Mouse (Mus musculus): ENCODE data around the gene Zfp354a.
"Not testable (repeated sequence)": the region's sequence is repeated elsewhere in the genome, so short reads cannot be mapped to it uniquely, and the experiment has no call there.

The Zfp354a gene

GRCm38 (mm10) chr11:51059151-51059571 lies at the start of gene Zfp354a:
Zfp354a (plus strand) TSS chr11:51059257.
- DNase-seq (ENCODE audit: low spot score): peak; percentile 76

- no peak for DNase-seq (ENCODE audit: low spot score)
These were observed 47.2 kb upstream of the Zfp354a start for GRCm38 (mm10) chr11:51011821-51012220.

- no peak for DNase-seq (ENCODE audit: low spot score)
These were observed 45.1 kb upstream of the Zfp354a start, which contains the start of gene Olfr54 for GRCm38 (mm10) chr11:51013936-51014335. Olfr54 (plus strand) TSS chr11:51014236.

- DNase-seq (ENCODE audit: low spot score): no peak
These were observed 42.7 kb upstream of the Zfp354a start for GRCm38 (mm10) chr11:51016341-51016740.

- not testable (repeated sequence) for DNase-seq (ENCODE audit: low spot score)
These were observed 32.2 kb upstream of the Zfp354a start for GRCm38 (mm10) chr11:51026811-51027210.

- not testable (repeated sequence) for DNase-seq (ENCODE audit: low spot score)
These were observed 29.7 kb upstream of the Zfp354a start for GRCm38 (mm10) chr11:51029381-51029780.

- DNase-seq (ENCODE audit: low spot score): no peak
These were observed 28.8 kb upstream of the Zfp354a start for GRCm38 (mm10) chr11:51030225-51030624.

- DNase-seq (ENCODE audit: low spot score): peak; percentile 16
These were observed 26.2 kb upstream of the Zfp354a start for GRCm38 (mm10) chr11:51032851-51033250.

- not testable (repeated sequence) for DNase-seq (ENCODE audit: low spot score)
These were observed 24.9 kb upstream of the Zfp354a start for GRCm38 (mm10) chr11:51034141-51034540.

GRCm38 (mm10) chr11:51035951-51036350 lies 23.1 kb upstream of the Zfp354a start:
- no peak for DNase-seq (ENCODE audit: low spot score)

- DNase-seq (ENCODE audit: low spot score): not testable (repeated sequence)
These were observed 14.3 kb upstream of the Zfp354a start for GRCm38 (mm10) chr11:51044776-51045175.

- not testable (repeated sequence) for DNase-seq (ENCODE audit: low spot score)
These were observed 11.2 kb upstream of the Zfp354a start, which contains the start of gene Olfr1375 for GRCm38 (mm10) chr11:51047809-51048208. Olfr1375 (plus strand) TSS chr11:51048109.

- no peak for DNase-seq (ENCODE audit: low spot score)
These were observed 7.4 kb upstream of the Zfp354a start for GRCm38 (mm10) chr11:51051678-51052077.

- DNase-seq (ENCODE audit: low spot score): no peak
These were observed 5.8 kb upstream of the Zfp354a start for GRCm38 (mm10) chr11:51053230-51053629.

- DNase-seq (ENCODE audit: low spot score): no peak
These were observed 583 bp downstream of the Zfp354a start for GRCm38 (mm10) chr11:51059640-51060039.

- DNase-seq (ENCODE audit: low spot score): no peak
These were observed 1.9 kb downstream of the Zfp354a start for GRCm38 (mm10) chr11:51060981-51061380.

- DNase-seq (ENCODE audit: low spot score): no peak
These were observed 4.2 kb downstream of the Zfp354a start for GRCm38 (mm10) chr11:51063276-51063675.

GRCm38 (mm10) chr11:51063841-51064240 lies 4.8 kb downstream of the Zfp354a start:
- DNase-seq (ENCODE audit: low spot score): no peak

- DNase-seq (ENCODE audit: low spot score): no peak
These were observed 25.5 kb downstream of the Zfp354a start for GRCm38 (mm10) chr11:51084527-51084926.

GRCm38 (mm10) chr11:51085269-51085668 lies 26.2 kb downstream of the Zfp354a start:
- DNase-seq (ENCODE audit: low spot score): peak; percentile 15

GRCm38 (mm10) chr11:51107261-51107660 lies 48.2 kb downstream of the Zfp354a start:
- peak; percentile 25 for DNase-seq (ENCODE audit: low spot score)

- DNase-seq (ENCODE audit: low spot score): no peak
These were observed 51.6 kb downstream of the Zfp354a start for GRCm38 (mm10) chr11:51110621-51111020.

All from layer of hippocampus, adult 11-12 months (tissue).